Mouse (Mus musculus) retina, postnatal 7 days (tissue): ENCODE measurements at regions not wholly inside any gene's neighbourhood (a gene's known extent, or its start where the extent isn't known, plus 50 kb on each side); places are given as distances from the start of the nearest gene placed in this dataset.

Experiments
- DNase-seq: peaks from one replicate; pipeline ENCODE4 v3.0.0-alpha.2; 2012; ENCODE audit warnings: low read depth, low spot score

DNA sequence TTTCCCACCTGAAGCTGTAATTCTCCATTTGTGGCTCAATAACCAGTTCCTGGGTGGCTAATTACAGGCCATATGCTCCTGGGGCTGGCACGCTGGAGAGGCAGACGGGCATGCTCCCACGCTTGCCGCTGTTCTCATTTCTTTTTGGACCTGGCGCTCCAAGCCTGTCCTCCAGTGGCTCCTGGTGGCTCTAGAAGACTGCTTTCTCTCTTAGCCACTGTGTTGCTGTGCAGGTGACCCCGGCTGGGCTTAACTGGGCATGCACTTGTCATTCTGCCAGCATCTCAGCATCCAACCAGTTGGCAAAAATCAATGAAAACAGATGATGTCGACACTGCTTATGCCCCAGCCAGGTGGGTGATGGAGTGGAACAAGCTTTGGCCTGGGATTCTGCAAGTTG, 1944.6 kb upstream of the Lrrc6 start:
- no peak for DNase-seq

DNA sequence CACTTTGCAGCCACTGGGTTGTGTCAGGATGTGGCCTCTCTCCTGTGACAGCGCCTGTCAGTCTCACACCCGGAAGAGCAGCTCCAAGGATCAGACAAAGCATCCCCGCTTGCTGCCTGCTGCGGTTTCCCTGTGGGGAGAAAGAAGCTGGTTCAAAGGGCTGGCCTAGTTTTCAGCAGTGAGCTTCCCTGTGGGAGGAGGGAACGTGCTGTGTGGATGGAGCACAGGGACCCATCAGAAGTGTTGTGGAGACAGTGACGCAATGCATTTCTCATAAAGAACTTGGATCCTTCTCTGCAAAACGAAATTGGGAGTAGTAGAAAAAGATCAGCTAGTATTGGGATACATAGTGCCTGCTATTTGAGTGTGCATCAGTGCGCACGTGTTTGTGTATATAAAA, 1939.9 kb upstream of the Lrrc6 start:
- DNase-seq, result no peak

DNA sequence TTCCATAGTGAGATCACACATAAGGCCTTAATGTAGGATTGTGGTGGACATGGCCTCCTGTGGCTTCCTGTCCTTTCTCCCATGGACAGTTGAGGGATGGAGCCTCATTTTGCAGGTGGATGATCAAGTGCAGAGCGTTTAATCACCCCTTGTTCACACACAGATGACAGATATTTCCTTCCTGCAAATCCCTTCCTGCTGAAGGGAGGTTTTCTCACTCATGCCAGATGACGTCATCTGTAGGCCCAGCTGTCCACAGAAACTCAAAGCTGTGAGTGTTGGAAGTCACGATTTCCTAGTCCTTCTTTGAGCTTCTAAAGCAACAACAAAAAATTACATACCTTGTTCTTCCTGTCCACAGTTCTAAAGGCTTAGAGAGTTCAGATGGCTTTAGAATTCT, 1935.3 kb upstream of the Lrrc6 start:
- DNase-seq, result no peak

DNA sequence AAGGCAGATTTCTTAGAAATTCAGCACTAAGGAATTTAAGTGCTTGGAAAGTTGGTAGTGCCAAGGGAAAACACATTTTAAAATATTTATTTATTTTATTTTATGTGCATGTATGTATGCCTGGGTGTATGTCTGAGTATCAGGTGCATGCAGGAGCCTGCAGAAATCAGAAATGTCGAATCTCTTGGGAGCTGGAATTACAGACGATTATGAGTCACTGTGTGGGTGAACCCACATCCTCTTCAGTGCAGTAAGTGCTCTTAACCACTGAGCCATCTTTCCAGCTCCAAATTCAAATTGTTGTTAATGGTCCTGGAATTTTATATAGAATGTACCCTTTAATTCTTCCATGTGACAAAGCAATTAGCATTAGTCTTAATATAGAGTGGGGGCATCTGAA, 1930.5 kb upstream of the Lrrc6 start:
- DNase-seq, result no peak

DNA sequence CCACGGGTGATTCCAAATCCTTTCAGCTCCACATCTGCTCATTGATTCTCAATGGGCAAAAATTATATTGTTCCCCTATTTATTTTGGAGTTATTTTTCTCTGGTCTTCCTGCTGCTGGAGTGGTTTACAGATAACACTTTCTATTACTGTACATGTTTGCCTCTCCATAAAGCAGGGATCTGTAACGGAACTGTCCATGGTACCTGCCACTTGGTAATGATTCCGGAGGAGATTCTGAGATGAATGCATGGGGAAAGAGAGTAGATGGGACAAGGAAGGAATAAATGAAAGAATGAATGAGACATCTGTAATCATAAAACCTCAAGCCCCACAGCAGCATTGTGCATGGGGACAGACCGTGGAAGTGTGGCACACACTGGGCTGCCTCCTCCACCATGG, 1929.8 kb upstream of the Lrrc6 start:
- no peak for DNase-seq

DNA sequence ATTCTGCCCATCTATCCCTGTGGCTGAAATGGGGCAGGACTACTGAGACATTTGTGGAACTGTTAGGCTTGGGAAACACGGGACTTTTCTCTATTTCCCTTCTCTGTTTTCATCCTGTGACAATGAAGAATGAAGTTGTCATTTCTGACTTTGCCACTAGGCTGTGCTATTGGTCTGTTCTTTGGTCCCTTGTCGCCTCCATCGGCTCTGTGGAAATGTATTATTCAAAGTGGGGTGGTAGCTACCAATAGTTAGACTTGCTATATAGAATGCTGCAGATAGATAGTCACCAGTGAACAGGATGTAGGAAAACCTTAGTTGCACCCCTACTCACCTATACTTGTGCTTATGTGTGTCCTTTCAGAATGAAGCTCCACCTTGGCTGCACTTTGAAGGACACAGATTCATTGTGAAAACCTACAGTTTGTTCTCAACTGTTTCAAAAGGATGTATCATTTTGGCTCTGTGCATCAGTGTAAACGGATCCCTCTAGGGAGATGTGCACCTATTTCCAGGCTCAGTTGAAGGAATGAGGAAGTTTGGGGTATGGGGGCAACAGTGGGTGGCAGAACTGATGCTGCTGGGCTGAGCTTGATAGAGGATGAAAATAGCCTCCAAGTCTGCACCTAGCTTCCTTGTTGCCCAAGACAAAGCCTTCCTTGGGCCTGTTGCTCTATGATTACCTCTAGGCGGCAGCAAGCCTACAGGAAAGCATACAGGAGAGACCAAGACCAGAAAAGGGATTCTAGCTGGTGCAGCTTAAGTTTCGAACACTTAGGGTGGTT, 1927.9 kb upstream of the Lrrc6 start:
- DNase-seq, result peak; percentile 58

DNA sequence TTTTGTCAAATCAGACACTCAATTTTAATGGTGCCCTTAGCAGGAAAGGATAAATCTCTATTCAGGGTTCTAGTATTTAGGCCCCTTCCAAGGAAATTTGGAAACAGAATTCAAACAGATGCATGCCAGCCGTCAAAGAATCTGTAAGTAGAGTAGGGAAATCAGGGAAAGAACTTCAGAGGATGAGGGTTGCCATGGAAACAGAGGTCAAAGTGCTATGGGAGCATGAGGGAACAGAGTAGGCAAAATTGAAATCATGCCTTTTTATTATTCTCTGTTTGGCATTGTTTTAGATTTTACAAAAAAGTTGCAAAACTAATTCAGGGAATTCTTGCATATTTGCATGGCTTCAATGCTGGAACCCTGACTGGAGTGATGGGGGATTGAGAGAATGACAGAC, 1916.4 kb upstream of the Lrrc6 start:
- DNase-seq, result no peak

DNA sequence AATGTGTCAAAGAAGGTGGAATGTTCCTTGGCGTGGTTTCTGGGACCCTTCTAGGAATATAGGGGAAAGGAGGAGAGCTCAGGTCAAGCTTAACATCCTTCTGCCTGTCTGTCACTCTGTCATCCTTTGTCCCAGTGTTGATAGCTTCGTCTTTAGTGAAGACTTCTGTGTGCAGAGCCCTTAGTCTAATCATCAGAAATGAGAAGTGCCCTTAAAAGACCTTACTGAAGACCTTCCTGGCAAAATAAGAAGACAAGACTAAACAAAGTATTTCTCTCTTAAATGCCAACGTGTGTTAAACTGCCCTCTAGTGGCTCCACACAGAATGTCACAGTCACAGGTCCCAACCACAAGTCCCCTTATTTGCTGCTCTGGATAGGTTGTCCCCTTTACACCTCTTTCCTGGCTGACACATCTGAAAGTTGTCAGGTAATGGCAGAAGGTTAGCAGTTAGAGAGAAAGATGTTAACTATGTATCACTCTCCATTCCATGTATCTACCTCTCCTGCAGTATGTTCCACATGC, 1914.8 kb upstream of the Lrrc6 start:
- DNase-seq, result peak; percentile 28

DNA sequence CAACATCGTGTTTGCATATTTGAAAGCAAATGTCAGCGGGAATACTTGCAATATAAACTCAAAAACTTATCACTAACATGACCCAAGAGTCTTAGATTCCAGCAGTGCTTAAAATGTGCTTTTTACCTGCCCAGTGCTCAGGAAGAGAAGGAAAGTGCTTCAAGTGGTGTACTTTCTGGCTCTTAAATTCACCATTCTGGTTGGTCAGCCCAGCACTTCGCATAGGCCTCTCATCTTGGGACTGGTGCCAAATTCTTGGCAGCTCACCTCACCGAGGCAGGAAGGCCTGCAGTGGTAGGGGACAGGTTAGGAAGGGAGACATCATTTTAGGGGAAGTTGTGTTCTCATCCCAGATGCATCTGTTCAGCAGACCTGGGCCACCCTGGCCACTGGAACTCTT, 1913.3 kb upstream of the Lrrc6 start:
- DNase-seq, result no peak

DNA sequence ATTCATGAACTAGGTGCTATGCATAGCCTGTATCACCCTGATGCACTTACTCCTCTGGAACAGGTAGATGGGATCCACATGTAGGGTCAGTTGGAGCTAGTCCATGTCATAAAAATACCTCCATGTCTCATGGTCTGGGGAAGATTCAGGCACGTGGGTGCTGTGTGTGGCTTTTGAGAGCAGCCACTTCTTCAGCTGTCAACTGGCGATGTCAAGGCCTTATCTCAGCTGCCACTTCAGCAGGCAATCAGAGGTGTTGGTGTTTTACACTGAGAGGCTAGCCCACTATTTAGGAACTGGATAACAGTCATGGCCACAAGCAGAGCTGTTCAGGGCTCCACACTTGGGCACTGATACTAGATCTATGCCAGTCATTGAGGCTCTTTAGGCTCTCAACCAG, 1912.0 kb upstream of the Lrrc6 start:
- no peak for DNase-seq

DNA sequence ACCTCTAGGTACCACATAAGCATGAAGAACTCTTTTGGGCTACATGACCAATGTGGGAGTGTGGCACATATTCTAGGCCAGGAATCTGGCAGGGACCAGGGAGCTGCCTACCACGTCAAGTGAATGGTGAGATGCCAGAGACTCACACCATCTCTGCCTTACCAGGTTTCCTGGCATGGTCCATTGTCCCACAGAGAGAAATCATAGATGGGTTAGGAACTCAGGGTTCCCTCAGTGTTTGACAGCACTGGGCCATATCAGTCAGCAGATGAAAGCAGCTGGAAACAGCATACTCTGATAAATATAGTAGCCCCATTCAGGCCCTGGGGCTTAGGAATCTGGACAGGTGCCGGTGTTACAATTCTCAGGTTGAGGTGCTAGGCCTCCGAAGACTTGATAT, 1911.4 kb upstream of the Lrrc6 start:
- DNase-seq, result no peak

DNA sequence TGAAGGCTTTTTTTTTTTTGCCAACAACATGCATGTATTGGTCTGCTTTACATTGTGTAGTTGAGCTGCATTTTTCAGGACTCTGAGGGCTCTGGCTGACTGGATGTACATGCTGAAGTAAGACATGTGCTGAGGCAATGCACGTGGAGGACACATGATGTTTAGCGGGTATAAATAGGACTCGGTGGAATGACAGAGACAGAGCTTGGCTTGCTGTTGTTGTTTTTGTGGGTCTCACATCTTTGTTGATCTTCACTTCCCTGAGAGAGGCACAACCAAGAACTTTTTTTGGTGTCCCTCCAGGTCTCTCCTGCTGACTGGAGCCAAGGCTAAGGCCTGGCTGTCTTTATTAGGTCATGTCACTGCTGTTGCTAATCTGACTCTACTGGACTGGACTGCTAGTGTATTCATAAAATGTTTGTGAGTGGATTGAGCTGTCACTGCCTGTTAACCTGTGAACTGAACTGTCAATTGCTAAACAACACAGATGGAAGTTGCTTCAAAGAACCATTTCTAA, 1902.9 kb upstream of the Lrrc6 start:
- DNase-seq, result no peak

DNA sequence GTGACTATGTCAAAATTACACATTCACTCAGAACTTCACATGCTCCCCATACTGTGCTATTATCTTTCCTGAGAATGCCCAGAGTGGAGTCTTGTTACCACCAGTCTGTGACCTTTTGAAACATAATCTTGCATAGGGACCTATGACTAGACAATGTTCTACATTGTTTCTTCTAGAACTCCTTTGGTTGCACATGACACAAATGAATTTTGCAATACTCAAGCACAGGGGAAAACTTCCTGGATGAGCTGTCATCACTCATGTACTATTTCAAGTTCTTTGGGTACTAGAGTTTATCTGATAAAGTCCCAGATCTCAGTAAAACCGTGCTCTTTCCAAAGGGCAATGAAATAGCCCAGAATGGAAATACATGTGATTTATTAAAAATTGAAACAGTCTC, 1901.0 kb upstream of the Lrrc6 start:
- no peak for DNase-seq

DNA sequence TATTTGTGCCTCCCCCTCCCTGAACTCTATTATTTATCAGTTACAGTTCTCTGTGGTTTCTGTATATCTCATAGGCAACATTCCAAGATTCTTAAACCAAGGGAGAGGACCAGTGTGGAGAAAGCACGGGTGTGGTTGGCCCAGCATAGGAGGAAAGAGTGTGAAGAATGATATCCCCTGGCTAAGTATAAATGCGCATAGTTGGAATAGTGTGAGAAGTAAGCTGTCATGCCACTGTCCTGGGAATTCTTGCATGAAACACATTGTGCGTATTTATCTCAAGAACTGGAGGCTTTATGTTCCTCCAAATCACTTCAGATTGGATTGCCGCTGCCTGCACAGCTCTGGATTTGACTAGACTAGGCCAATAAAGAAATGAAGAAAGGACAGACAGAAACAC, 1900.3 kb upstream of the Lrrc6 start:
- no peak for DNase-seq

DNA sequence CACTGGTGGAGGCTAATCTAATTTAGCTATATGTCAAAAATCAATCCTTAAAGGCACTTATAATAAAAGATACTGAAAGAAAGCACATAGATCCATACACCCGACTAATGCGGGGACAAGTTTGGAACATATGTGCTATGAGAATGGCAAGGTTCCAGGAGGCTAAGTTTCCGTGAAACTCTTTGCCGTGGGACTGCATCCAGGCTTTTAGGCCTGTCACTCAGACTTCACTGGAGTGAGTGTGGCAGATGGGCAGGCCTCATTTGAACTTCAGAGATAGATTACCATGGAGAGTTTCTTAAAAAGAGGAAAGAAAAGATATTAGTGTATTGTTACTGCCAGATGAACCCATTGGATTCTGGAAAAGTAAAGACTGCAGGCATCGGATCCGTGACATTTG, 1895.9 kb upstream of the Lrrc6 start:
- DNase-seq, result no peak

DNA sequence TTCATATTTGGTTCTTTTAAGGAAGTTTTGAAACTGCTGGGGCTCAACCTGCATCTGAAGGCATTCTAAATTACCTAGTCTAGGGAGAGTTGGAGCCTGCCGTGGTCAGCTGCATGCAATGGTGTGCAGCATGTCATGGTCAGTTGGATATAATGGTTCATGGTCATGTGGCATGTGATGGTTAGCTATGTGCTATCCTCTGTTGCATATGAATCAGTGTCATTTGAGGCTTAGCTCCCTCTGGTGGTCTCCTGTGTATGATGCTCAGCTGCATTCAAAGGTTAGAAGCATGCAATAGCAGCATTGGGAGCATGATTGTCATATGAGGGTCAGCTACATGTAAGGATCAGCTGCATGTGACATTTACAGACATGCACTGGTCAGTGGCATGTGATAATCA, 1894.0 kb upstream of the Lrrc6 start:
- peak; percentile 20 for DNase-seq

DNA sequence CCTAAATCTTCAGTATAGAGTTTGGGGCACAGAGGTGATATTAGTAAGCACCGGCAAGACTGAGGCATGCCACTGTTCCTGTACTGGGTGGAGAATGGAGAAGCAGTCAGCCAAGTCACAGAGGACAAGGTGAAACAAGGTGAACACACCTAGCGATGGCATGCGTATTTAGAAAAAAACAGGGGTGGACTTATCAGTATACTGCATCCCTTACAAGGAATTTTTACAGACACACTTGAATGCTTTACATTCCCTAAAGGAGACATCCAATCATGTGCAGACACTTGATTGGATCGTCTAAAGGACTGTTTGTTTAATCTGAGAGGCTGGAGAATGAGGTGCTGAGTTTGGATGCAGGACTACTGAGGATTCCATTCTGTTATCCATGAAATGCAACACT, 1893.4 kb upstream of the Lrrc6 start:
- no peak for DNase-seq

DNA sequence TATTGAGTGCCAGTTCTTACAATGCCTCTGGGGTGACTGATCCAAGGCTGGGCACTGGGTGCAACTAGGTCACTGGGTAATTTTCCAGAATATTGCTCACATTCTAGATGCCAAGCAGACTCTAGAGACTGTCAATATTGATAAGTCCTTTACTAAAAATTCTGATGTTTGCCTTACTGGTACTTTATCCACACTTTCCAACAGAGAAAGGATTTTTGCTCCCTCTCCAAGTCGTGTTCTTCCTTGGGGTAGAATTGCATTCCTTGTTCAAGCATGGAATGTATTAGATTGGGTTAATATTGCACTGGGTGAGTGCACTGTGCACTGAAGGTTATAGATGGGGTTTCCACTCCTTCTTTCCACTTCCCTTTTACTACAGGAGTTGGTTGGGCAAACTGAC, 1891.0 kb upstream of the Lrrc6 start:
- DNase-seq, result no peak

DNA sequence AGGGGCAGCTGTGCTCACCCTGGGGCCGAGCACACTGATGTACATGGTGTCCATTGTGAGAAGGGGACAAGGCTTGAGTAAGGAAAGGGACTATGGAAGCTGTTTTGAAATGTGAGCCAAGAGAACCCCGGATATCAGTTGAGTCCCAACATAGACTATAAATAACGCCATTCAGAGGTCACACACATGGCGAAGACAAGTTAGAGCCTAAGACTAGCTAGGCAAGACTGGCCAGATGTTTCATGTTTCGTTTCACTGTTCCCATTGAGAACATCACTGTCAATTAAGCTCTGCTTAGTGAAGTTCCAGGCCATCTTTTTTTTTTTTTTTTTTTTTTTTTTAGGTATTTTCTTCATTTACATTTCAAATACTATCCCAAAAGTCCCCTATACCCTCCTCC, 1889.1 kb upstream of the Lrrc6 start:
- DNase-seq, result no peak

DNA sequence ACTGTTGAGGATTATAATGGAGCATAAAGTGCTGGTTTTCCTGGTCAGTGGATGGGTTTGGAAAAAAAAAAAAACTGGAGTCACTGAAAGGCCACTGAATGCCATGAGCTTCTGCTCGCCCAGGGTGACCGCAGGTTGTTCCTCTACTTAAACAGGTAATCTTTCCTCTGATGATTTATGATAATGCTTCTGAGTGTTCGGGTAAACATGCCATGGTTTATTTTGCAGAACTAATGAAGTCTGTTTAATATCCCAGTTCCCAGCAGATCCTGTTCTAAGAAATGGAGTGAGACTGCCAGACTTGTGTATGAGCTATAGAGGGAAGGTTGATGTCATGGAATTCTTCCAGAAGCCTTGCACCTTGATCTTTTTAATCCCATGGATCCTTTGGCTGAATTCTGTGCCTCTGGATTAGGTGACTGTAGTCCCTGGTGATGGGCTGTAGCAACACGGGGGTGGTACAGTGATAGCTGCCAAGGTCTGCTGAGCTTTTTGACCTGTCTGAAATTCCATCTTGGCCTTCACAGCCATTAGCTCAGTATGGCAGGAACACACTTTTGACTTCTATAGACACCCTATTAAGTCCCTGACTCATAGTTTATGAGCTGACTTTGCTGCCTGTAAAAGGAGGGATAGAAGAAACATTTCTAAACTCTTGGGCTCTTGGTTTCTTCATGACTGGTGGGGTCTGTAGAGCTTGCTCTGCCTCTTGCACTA, 1886.8 kb upstream of the Lrrc6 start:
- no peak for DNase-seq

DNA sequence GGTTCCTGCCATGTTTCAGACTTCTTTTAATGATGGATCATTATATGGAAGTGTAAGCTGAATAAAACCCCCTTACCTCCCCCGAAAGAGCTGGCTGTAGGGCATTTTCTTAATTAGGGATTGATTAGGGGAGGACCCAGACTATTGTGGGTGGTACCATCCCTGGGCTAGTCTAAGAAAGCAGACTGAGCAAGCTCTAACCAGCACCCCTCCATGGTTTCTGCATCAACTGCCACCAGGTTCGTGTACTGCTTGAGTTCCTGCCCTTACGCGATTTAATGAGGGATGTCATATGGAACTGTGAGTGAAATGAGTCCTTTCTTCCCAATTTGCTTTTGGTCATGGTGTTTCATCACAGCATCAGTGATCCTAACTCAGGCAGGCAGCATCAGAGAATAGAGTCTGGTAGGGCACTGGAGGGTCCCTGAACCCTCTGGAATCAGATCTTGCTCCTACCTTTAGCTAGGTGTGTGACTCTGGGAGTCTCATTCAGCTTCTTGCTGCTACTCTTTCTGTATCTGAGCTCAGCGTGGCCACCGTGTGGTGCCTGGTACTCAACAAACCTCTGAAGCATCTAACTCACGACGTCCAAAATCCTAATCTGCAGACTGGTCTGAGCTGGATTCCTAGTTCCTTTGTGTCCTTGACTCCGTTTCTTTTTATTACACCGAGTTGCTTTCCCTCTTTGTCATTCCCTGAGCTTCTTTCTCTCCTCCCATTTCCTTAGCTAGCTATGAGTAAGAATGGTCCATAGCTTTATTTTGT, 1884.0 kb upstream of the Lrrc6 start:
- DNase-seq, result no peak

DNA sequence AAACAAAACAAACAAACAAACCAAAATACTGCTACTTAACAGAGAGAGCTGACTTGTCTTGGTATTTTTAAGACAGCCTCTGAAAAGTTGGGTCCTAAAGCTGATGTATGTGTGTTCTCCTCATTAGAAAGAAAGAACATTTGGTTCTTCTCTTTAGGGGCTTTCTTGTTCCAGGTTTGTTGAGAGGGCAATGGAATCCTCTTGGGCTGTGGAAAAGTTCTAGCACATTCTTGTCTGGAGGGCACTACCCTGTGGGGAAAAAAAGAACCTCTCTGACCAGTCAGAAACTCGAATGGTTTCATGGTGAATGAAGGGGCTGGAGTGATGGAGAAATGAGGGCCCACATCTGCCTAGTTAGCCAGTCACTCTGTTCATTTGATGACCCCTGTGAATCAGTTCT, 1874.5 kb upstream of the Lrrc6 start:
- DNase-seq, result no peak
